Mouse (Mus musculus): ENCODE measurements around the gene Plppr2. TPM values are rescaled to one million over a fixed set of nuclear protein-coding genes. Genes with fewer than 3 reads are reported as not detected.

Gene Plppr2
- polyA plus RNA-seq, 1 experiment from 2014 or later, result 100 TPM

DNA sequence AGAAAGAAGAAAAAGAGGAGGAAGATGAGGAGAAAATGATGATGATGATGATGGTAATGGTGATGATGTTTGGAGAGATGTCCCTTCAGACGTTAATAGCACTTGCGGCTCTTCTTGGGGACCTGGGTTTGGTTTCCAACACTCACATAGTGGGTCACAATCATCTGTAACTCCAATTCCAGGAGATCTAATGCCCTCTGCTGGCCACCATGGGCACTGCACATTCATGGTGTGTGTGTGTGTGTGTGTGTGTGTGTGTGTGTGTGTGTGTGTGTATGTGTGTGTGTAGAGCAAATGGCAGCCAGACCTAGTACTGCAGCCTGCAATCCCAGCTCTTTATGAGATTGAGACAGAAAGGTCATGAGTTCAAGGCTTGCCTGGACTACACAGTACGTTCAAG is 15.1 kb downstream of the Plppr2 start:
- 78% methylated on average over 3 of the region's 3 CpGs for WGBS
- Histone ChIP-seq H3K36me3 (peaks cover 12% of the 10 kb centered on the region), H3K4me3 (replicated peaks) (no peak overlapping the region), H3K9ac (replicated peaks) (no peak overlapping the region), H3K4me1 (peaks cover 9% of the 10 kb centered on the region), H3K4me2 (no peak overlapping the region), H3K9me3 (replicated peaks) (no peaks in the 10 kb centered on the region), H3K27me3 (replicated peaks) (0 out of 2 replicates have a peak, but pooled peaks cover 4% of the 10 kb centered on the region), H3K27ac (replicated peaks) (no peak overlapping the region)
- ATAC-seq (ENCODE audit: low FRiP score), result no peak

DNA sequence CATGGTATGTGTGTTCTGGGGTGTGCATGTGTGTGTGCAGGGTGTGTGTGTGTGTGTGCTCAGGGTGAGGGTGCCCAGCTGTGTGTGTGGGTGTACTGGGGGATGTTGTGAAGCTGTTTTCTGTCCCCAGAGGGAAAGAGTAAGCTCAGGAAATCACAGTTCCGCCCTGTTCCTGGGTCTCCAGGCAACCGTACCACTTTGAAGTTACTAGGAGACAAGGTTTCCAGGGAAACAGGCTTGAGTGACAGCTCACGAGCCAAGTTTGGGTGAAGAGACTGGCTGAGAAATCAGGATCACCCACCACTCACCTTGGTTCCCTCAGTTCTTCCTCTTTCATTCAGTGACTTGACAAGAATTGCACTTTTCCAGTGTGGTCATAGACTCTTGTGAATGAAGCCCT is 16.8 kb downstream of the Plppr2 start:
- Histone ChIP-seq H3K27me3 (replicated peaks) (no peaks in the 10 kb centered on the region), H3K4me2 (no peak overlapping the region), H3K4me1 (peaks cover 9% of the 10 kb centered on the region), H3K36me3 (no peaks in the 10 kb centered on the region), H3K9me3 (replicated peaks) (no peaks in the 10 kb centered on the region), H3K27ac (replicated peaks) (no peak overlapping the region), H3K9ac (replicated peaks) (no peak overlapping the region), H3K4me3 (replicated peaks) (no peak overlapping the region)
- no peak for ATAC-seq (ENCODE audit: low FRiP score)
- WGBS, result 18% methylated on average over 3 of the region's 3 CpGs

DNA sequence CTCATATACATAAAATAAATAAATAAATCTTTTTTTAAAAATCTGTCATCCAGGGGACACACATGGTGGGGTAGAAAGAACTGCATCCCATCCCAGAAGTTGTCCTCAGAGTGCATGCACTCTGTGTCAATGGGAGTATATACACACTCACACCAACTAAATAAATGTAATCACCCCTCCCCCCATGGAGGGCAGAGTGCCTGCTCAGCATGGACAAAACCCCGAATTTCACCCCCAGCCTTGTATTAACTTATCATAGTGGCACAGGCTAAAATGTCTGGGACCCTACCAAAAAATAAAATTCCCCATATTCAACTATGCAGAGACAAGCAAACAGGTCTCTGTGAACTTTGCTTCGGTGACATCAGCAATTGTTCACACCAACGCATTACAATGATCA is 17.8 kb downstream of the Plppr2 start:
- Histone ChIP-seq H3K9ac (replicated peaks) (no peak overlapping the region), H3K36me3 (no peaks in the 10 kb centered on the region), H3K27ac (replicated peaks) (no peak overlapping the region), H3K9me3 (replicated peaks) (no peaks in the 10 kb centered on the region), H3K27me3 (replicated peaks) (peaks cover 8% of the 10 kb centered on the region), H3K4me3 (replicated peaks) (no peak overlapping the region; the same call in 1 of the 2 replicates), H3K4me1 (peaks cover 9% of the 10 kb centered on the region), H3K4me2 (peak overlapping the region; percentile 68)
- 73% methylated on average over 3 of the region's 3 CpGs for WGBS
- no peak for ATAC-seq (ENCODE audit: low FRiP score)

DNA sequence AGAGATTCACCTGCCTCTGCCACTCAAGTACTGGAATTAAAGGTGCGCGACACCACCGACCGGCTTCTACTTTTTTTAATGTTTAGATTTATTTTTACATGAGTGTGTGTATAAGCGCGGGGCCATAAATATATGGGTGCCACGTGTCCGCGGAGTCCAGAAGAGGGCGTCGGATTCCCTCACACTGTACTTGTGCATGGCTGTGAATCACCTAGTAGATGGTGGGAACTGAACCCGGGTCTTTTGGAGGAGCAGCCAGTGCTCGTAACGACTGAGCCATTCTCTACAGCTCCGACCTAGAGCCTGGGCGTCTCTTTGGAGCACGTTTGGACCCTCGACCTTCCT is 18.4 kb downstream of the Plppr2 start:
- H3K27ac ChIP-seq (replicated peaks), result peak overlapping the region; percentile 98
- H3K27me3 ChIP-seq (replicated peaks), result peaks cover 14% of the 10 kb centered on the region
- no peaks in the 10 kb centered on the region for H3K36me3 ChIP-seq
- peak overlapping the region; percentile 89 for H3K9ac ChIP-seq (replicated peaks)
- peak overlapping the region; percentile 76 for H3K4me3 ChIP-seq (replicated peaks)
- H3K4me2 ChIP-seq, result peak overlapping the region; percentile 68
- WGBS, result 2% methylated on average over 18 of the region's 18 CpGs
- ATAC-seq (ENCODE audit: low FRiP score), result peak; percentile 68
- H3K4me1 ChIP-seq, result peaks cover 9% of the 10 kb centered on the region
- H3K9me3 ChIP-seq (replicated peaks), result no peaks in the 10 kb centered on the region

DNA sequence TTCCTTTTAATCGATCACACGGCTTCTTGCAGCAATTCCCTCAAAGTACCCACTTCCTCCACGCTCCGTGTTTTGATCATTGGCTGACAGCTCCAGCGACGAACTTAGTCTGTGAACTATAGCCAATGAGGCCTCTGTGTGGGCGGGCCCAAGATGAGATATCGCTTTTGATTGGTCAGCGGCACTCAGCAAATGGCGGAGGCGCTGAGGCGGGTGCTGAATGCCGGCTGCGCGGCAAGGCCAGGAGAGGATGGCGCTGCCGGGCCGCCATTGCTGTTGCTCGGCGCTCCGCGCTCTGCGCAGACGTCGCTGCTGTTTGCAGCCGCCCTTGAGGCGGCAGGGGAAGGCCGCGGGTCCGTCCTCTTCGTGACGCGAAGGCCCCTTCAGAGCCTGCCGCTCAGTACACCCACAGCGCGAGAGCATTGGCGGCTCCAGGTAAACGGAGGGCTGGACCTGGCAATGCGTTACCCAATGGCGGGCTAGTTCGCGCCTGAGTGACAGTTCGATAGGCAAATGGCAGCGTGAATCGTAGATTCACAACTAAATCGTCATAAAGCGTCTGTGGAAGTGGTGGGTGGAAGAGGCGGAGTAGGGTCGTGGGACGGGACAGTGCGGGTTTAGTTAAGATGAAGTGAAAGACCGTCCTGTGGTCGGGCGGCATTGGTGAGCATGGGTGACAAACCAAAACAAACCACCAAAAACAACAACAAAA is 18.9 kb downstream of the Plppr2 start, which contains the start of gene Swsap1:
Gene Swsap1 (plus strand): TSS at position 186 of the 712 bp plus-strand sequence.
- peaks cover 19% of the 10 kb centered on the region for H3K27me3 ChIP-seq (replicated peaks)
- peak within 1 kb of the TSS; percentile 76 for H3K4me3 ChIP-seq (replicated peaks)
- peaks cover 13% of the 10 kb centered on the region for H3K4me1 ChIP-seq
- no peaks in the 10 kb centered on the region for H3K36me3 ChIP-seq
- H3K4me2 ChIP-seq, result peak within 1 kb of the TSS; percentile 68
- peak; percentile 98 for ATAC-seq (ENCODE audit: low FRiP score)
- H3K9ac ChIP-seq (replicated peaks), result peak within 1 kb of the TSS; percentile 89
- no peaks in the 10 kb centered on the region for H3K9me3 ChIP-seq (replicated peaks)
- H3K27ac ChIP-seq (replicated peaks), result peak within 1 kb of the TSS; percentile 98
- WGBS, result under 1% methylated on average over 54 of the region's 54 CpGs

DNA sequence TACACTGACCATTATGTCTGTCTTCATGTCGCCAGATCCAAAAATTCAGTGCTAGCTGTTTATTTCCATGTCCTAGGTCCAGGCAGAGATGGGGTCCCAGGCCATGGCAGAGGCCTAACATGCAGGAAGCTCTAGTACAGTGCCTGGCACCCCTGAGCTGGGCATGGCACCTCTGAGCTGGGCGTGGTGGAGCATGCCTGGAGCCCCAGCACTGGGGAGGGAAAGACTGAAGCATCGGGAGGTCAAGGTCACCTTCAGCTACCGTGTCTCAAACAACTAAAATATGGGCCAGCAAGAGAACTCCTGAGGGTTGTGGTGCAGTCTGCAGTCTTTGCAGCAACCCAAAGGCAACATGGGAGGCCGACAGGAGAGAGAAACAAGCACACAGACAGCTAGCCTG is 21.5 kb downstream of the Plppr2 start:
- Histone ChIP-seq H3K4me3 (replicated peaks) (no peak overlapping the region), H3K4me2 (no peak overlapping the region), H3K27me3 (replicated peaks) (peaks cover 45% of the 10 kb centered on the region), H3K9ac (replicated peaks) (no peak overlapping the region), H3K4me1 (peaks cover 33% of the 10 kb centered on the region), H3K36me3 (no peaks in the 10 kb centered on the region), H3K27ac (replicated peaks) (no peak overlapping the region), H3K9me3 (replicated peaks) (no peaks in the 10 kb centered on the region)
- ATAC-seq (ENCODE audit: low FRiP score), result no peak
- WGBS, result 87% methylated on average over 5 of the region's 5 CpGs

DNA sequence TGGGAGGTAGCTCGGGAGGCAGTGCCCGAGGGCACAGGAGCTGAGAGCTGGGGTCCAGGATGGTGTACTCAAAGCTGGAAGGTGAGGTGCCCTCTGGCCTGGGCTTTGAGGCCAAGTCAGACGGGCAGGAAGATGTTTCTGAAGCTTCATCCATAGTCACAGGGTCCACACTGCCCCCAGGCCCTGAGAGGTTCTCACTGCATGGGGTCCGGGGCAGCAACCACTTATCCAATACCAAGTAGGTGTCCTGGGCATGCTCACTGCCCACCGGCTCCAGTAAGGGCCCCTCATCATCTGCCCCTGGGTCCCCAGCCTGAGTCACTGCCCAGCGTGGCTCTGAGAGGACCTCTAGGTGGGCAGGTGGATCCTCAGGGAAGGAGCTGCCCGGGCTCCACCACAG is 22.4 kb downstream of the Plppr2 start:
- Histone ChIP-seq H3K4me3 (replicated peaks) (no peak overlapping the region), H3K4me1 (peaks cover 33% of the 10 kb centered on the region), H3K27me3 (replicated peaks) (peaks cover 52% of the 10 kb centered on the region), H3K36me3 (no peaks in the 10 kb centered on the region), H3K4me2 (no peak overlapping the region), H3K9me3 (replicated peaks) (no peaks in the 10 kb centered on the region), H3K27ac (replicated peaks) (no peak overlapping the region), H3K9ac (replicated peaks) (no peak overlapping the region)
- 89% methylated on average over 7 of the region's 7 CpGs for WGBS
- ATAC-seq (ENCODE audit: low FRiP score), result no peak

DNA sequence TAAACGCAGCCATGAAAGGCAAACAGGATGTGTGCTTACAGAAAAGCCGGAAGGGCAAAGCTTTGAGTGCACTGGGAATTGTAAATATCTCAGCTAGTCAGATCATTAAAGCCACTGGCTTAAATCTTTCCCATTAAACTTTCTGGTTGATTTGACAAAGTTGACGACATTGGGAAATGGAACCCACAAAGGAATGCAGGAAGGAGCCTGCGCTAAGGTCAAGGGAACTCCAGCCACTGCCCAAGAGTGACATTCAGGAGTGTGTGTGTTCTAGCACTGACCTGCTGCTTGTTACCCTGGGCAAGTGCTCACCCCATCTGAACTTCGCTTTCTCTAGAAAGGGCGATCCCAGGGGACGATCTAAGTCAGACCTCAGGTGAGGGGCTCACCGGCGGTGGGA is 23.3 kb downstream of the Plppr2 start:
- H3K27me3 ChIP-seq (replicated peaks), result peaks cover 52% of the 10 kb centered on the region
- H3K4me1 ChIP-seq, result peaks cover 30% of the 10 kb centered on the region
- no peak overlapping the region for H3K9ac ChIP-seq (replicated peaks)
- no peaks in the 10 kb centered on the region for H3K36me3 ChIP-seq
- no peak overlapping the region for H3K4me3 ChIP-seq (replicated peaks)
- no peak for ATAC-seq (ENCODE audit: low FRiP score)
- H3K27ac ChIP-seq (replicated peaks), result no peak overlapping the region
- H3K4me2 ChIP-seq, result no peak overlapping the region
- WGBS, result 58% methylated on average over 9 of the region's 9 CpGs
- no peaks in the 10 kb centered on the region for H3K9me3 ChIP-seq (replicated peaks)

DNA sequence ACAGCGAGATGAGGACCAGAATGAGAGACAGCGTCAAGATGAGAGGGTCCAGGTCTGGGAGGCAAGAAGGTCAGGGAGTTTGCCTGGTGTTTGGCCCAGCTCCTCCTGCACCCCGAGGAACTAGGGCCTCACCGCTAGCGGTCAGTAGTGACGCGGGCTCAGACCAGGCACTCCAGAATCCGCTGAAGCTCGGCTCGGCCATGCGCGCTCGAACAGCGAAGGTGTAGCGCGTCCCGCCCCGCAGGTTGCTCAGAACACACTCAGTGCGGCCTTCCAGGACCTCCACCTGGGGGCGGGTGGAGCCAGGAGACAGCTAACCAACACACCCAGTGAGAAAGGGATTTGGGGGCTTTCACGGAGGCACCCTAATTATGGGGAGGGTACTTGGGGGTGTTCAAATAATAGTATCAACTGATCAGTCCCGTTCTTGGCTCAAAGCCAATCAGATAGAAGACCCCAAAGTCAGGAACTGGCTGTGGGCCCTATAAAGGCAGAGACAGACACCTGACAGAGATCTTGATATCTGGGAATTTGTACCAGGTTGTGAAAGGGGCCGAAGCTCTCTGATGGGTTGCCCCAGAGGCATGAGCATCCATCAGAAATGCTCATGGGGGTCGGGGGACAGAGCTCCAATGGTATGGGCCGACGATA is 23.9 kb downstream of the Plppr2 start:
- H3K4me2 ChIP-seq, result peak overlapping the region; percentile 20; the same call in 1 of the 2 replicates
- peaks cover 52% of the 10 kb centered on the region for H3K27me3 ChIP-seq (replicated peaks)
- peak overlapping the region; percentile 9; the same call in 1 of the 2 replicates for H3K4me3 ChIP-seq (replicated peaks)

DNA sequence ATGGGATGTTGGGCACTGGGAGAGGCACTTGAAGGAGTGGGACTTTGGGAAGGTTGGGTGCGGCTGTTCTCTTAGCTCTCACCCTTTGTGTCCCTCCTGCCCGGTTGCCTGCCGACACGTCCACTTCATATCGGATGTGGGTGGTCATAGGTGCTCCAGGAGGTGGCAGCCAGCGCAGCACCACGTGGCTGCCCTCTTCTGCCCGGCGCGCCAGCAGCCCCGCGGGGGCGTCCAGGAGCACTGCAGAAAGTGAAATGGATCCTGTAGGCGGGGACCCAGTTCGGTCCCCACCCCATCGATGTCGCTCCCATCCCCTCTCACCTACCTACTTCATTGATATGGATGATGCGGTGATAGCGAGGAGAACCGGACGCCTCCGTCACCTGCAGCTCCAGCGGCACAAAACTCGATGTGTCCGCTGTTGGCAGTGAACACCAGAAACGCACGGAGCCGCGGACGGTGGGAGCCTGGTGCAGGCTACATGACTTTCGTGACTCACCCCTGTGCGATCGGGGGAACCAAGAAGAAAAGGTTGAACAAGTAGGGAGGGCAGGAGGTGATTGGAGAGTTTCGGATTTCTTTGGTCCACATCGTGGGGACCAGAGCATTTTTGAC is 24.6 kb downstream of the Plppr2 start:
- Histone ChIP-seq H3K4me1 (peaks cover 27% of the 10 kb centered on the region), H3K36me3 (no peaks in the 10 kb centered on the region), H3K27me3 (replicated peaks) (peaks cover 52% of the 10 kb centered on the region), H3K27ac (replicated peaks) (no peak overlapping the region), H3K4me2 (peak overlapping the region; percentile 78), H3K9ac (replicated peaks) (0 out of 2 replicates have a peak overlapping the region, but pooled peaks have one; percentile 10), H3K9me3 (replicated peaks) (no peaks in the 10 kb centered on the region), H3K4me3 (replicated peaks) (peak overlapping the region; percentile 40)
- WGBS, result 1% methylated on average over 35 of the region's 35 CpGs
- no peak for ATAC-seq (ENCODE audit: low FRiP score)

More for the DNA sequence above, 23.9 kb downstream of the Plppr2 start:
- Histone ChIP-seq H3K27ac (replicated peaks) (no peak overlapping the region), H3K9ac (replicated peaks) (no peak overlapping the region), H3K9me3 (replicated peaks) (no peaks in the 10 kb centered on the region), H3K36me3 (no peaks in the 10 kb centered on the region), H3K4me1 (peaks cover 30% of the 10 kb centered on the region)
- no peak for ATAC-seq (ENCODE audit: low FRiP score)
- WGBS, result 9% methylated on average over 26 of the region's 26 CpGs

DNA sequence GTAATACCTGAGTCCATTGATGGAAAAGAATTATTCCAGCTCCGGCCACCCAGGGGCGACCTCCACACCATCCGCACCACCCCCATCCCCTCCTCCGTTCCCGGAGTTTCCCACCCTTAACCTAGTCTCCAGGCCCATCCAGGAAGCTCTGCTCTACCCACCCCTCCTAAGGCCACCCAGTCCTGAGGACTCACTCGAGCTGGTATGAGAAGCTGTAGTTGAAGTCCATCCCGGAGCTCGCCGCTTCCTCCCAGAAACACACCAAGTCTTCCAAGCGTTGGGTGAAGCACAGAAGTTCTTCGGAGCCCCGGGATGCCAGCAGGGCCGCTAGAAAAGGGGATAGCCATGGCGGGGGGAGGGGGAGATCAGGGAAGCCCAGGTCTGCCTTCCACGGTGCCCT is 25.2 kb downstream of the Plppr2 start:
- peak overlapping the region; percentile 30 for H3K9ac ChIP-seq (replicated peaks)
- no peak for ATAC-seq (ENCODE audit: low FRiP score)
- peak overlapping the region; percentile 40 for H3K4me3 ChIP-seq (replicated peaks)
- under 1% methylated on average over 15 of the region's 15 CpGs for WGBS
- H3K27ac ChIP-seq (replicated peaks), result no peak overlapping the region
- H3K27me3 ChIP-seq (replicated peaks), result peaks cover 52% of the 10 kb centered on the region
- H3K36me3 ChIP-seq, result no peaks in the 10 kb centered on the region
- H3K4me1 ChIP-seq, result peaks cover 24% of the 10 kb centered on the region
- H3K9me3 ChIP-seq (replicated peaks), result no peaks in the 10 kb centered on the region
- peak overlapping the region; percentile 78 for H3K4me2 ChIP-seq

Measured in neural tube, embryonic 15.5 days (tissue).